Mouse (Mus musculus) MEL (cell line): Measurements from ENCODE around the gene Prr12. TPM values are rescaled to one million over a fixed set of nuclear protein-coding genes. Genes with fewer than 3 reads are reported as not detected.

Experiments
- DNase-seq: peaks from one replicate; pipeline ENCODE4 v3.0.0; 2011; ENCODE audit warnings: low read depth, low spot score
- H3K27ac ChIP-seq: 2 replicates; pipeline ENCODE4 v1.5.1; 2012; ENCODE audit warnings: low read depth, mild to moderate bottlenecking, control low read depth, low read length, moderate library complexity; ENCODE audit not compliant: control insufficient read depth
- H3K27me3 ChIP-seq, 2 experiments: fragments of 150-350 bp in 1 of 2; sonication (generic) in 1 of 2; 2 replicates each; pipeline ENCODE4 v1.6.1; 2012; ENCODE audit warnings: low read length in 2 of 2, mild to moderate bottlenecking in 2 of 2, improper control_type of control experiment in 1 of 2, moderate library complexity in 1 of 2; ENCODE audit not compliant: insufficient read depth in 2 of 2, control insufficient read depth in 1 of 2
- H3K36me3 ChIP-seq, 2 experiments: 2 replicates each; pipeline ENCODE4 v1.6.1; 2012 to 2014; ENCODE audit warnings: low read length in 2 of 2, improper control_type of control experiment in 1 of 2, inconsistent platforms in 1 of 2, mild to moderate bottlenecking in 1 of 2; ENCODE audit not compliant: insufficient read depth in 2 of 2, control insufficient read depth in 1 of 2
- H3K4me1 ChIP-seq, 2 experiments: fragments of 150-350 bp in 1 of 2; sonication (generic) in 1 of 2; 2 replicates each; pipeline ENCODE4 v1.6.1; 2012; ENCODE audit warnings: low read length in 2 of 2, improper control_type of control experiment in 1 of 2, mild to moderate bottlenecking in 1 of 2; ENCODE audit not compliant: insufficient read depth in 2 of 2, control insufficient read depth in 1 of 2
- H3K4me3 ChIP-seq, 2 experiments: fragments of 150-350 bp in 1 of 2; sonication (generic) in 1 of 2; 2 replicates each; pipeline ENCODE4 v1.5.1; 2012; ENCODE audit warnings: low read depth in 2 of 2, low read length in 2 of 2, mild to moderate bottlenecking in 2 of 2, moderate library complexity in 2 of 2, control low read depth in 1 of 2, improper control_type of control experiment in 1 of 2; ENCODE audit not compliant: control insufficient read depth in 1 of 2, insufficient read depth in 1 of 2
- H3K79me2 ChIP-seq: 2 replicates; pipeline ENCODE4 v1.6.1; 2012; ENCODE audit warnings: mild to moderate bottlenecking, low read length, moderate library complexity; ENCODE audit not compliant: control insufficient read depth, poor library complexity, insufficient read depth
- H3K9ac ChIP-seq: 2 replicates; pipeline ENCODE4 v1.6.1; 2012; ENCODE audit warnings: low read depth, mild to moderate bottlenecking, control low read depth, low read length, moderate library complexity; ENCODE audit not compliant: control insufficient read depth, poor library complexity, severe bottlenecking
- H3K9me3 ChIP-seq: fragments of 150-350 bp; sonication (generic); replicated peaks from 2 replicates; pipeline ENCODE4 v1.6.1; 2012; ENCODE audit warnings: mild to moderate bottlenecking, low read length, improper control_type of control experiment, moderate library complexity; ENCODE audit not compliant: insufficient read depth
- CHD1 ChIP-seq: IDR thresholded peaks from 2 replicates; pipeline ENCODE4 v1.6.1; 2012; ENCODE audit warnings: low read depth, mild to moderate bottlenecking, inconsistent platforms, low read length, improper control_type of control experiment
- E2F4 ChIP-seq: IDR thresholded peaks from 2 replicates; pipeline ENCODE4 v1.6.1; 2011; ENCODE audit warnings: low read depth, low read length, improper control_type of control experiment, borderline replicate concordance
- EP300 ChIP-seq, 2 experiments: IDR thresholded peaks; 2 replicates each; pipeline ENCODE4 v1.6.1; 2011; ENCODE audit warnings: improper control_type of control experiment in 2 of 2, low read length in 2 of 2, low read depth in 1 of 2, mild to moderate bottlenecking in 1 of 2
- ETS1 ChIP-seq: IDR thresholded peaks from 2 replicates; pipeline ENCODE4 v1.6.1; 2012; ENCODE audit warnings: low read depth, mild to moderate bottlenecking, inconsistent platforms, low read length, improper control_type of control experiment, moderate library complexity
- GABPA ChIP-seq: IDR thresholded peaks from 2 replicates; pipeline ENCODE4 v1.6.1; 2012; ENCODE audit warnings: low read depth, mild to moderate bottlenecking, inconsistent platforms, low read length, improper control_type of control experiment, moderate library complexity
- HCFC1 ChIP-seq: IDR thresholded peaks from 2 replicates; pipeline ENCODE4 v1.6.1; 2012; ENCODE audit warnings: low read depth, mild to moderate bottlenecking, inconsistent platforms, low read length, improper control_type of control experiment, moderate library complexity
- JUND ChIP-seq: IDR thresholded peaks from 2 replicates; pipeline ENCODE4 v1.6.1; 2011; ENCODE audit warnings: low read depth, mild to moderate bottlenecking, improper control_type of control experiment, low read length
- MAFK ChIP-seq: IDR thresholded peaks from 2 replicates; pipeline ENCODE4 v1.6.1; 2011; ENCODE audit warnings: low read depth, mild to moderate bottlenecking, low read length, improper control_type of control experiment, borderline replicate concordance
- MAX ChIP-seq: IDR thresholded peaks from 2 replicates; pipeline ENCODE4 v1.6.1; 2011; ENCODE audit warnings: low read length, improper control_type of control experiment
- MYB ChIP-seq: IDR thresholded peaks from 2 replicates; pipeline ENCODE4 v1.6.1; 2011; ENCODE audit warnings: mild to moderate bottlenecking, low read depth, low read length, improper control_type of control experiment
- NELFE ChIP-seq: IDR thresholded peaks from 2 replicates; pipeline ENCODE4 v1.6.1; 2011; ENCODE audit warnings: low read depth, low read length, improper control_type of control experiment
- NRF1 ChIP-seq: IDR thresholded peaks from 2 replicates; pipeline ENCODE4 v1.6.1; 2014; ENCODE audit warnings: low read depth, mild to moderate bottlenecking, inconsistent platforms, low read length, improper control_type of control experiment, moderate library complexity; ENCODE audit not compliant: poor library complexity, insufficient read depth, severe bottlenecking
- POLR2A ChIP-seq, 2 experiments: IDR thresholded peaks; 2 replicates each; pipeline ENCODE4 v1.6.1; 2011 to 2012; ENCODE audit warnings: low read length in 2 of 2, mild to moderate bottlenecking in 2 of 2, control low read depth in 1 of 2, improper control_type of control experiment in 1 of 2, low read depth in 1 of 2, moderate library complexity in 1 of 2; ENCODE audit not compliant: control insufficient read depth in 1 of 2, insufficient read depth in 1 of 2, poor library complexity in 1 of 2
- POLR2AphosphoS2 ChIP-seq: IDR thresholded peaks from 2 replicates; pipeline ENCODE4 v1.6.1; 2011; ENCODE audit warnings: low read length, improper control_type of control experiment
- POLR2AphosphoS5 ChIP-seq: IDR thresholded peaks from 2 replicates; pipeline ENCODE4 v1.6.1; 2012; ENCODE audit warnings: low read depth, borderline replicate concordance, mild to moderate bottlenecking, inconsistent platforms, low read length, moderate library complexity, mixed read lengths
- SIN3A ChIP-seq: IDR thresholded peaks from 2 replicates; pipeline ENCODE4 v1.6.1; 2012; ENCODE audit warnings: low read length, improper control_type of control experiment, inconsistent platforms
- SMC3 ChIP-seq: IDR thresholded peaks from 2 replicates; pipeline ENCODE4 v1.6.1; 2011; ENCODE audit warnings: low read depth, low read length, improper control_type of control experiment
- TBP ChIP-seq: IDR thresholded peaks from 2 replicates; pipeline ENCODE4 v1.8.0; 2011; ENCODE audit warnings: low read depth, low read length, improper control_type of control experiment
- UBTF ChIP-seq: IDR thresholded peaks from 2 replicates; pipeline ENCODE4 v1.6.1; 2012; ENCODE audit warnings: low read depth, mild to moderate bottlenecking, inconsistent platforms, low read length, improper control_type of control experiment, moderate library complexity, borderline replicate concordance; ENCODE audit not compliant: insufficient read depth
- USF1 ChIP-seq: IDR thresholded peaks from 2 replicates; pipeline ENCODE4 v1.6.1; 2014; ENCODE audit warnings: low read depth, mild to moderate bottlenecking, inconsistent platforms, low read length, improper control_type of control experiment, moderate library complexity
- USF2 ChIP-seq, 2 experiments: IDR thresholded peaks; 2 replicates each; pipeline ENCODE4 v1.6.1; 2011 to 2012; ENCODE audit warnings: improper control_type of control experiment in 2 of 2, low read length in 2 of 2, borderline replicate concordance in 1 of 2, inconsistent platforms in 1 of 2, low read depth in 1 of 2, mild to moderate bottlenecking in 1 of 2; ENCODE audit not compliant: insufficient read depth in 1 of 2
- ZC3H11A ChIP-seq: IDR thresholded peaks from 2 replicates; pipeline ENCODE4 v1.6.1; 2012; ENCODE audit warnings: low read depth, mild to moderate bottlenecking, inconsistent platforms, low read length, improper control_type of control experiment
- ZNF384 ChIP-seq: IDR thresholded peaks from 2 replicates; pipeline ENCODE4 v1.6.1; 2012; ENCODE audit warnings: low read depth, mild to moderate bottlenecking, inconsistent platforms, low read length, improper control_type of control experiment
- polyA plus RNA-seq, 2 experiments: library from polyadenylated mRNA; stranded (reverse) in 1 of 2; unstranded in 1 of 2; fragments of >175 nt in 1 of 2; fragments of >200 nt in 1 of 2; gene quantifications; 2 replicates each; pipeline versions ENCODE4 v1.2.1 to v1.2.4; 2012; ENCODE audit warnings: low replicate concordance in 2 of 2, low read depth in 1 of 2; ENCODE audit not compliant: insufficient read length in 2 of 2, insufficient read depth in 1 of 2, missing spikeins in 1 of 2
- total RNA-seq: library from RNA; depleted of rRNA; stranded (reverse); fragments of 300-350 nt; gene quantifications from 2 replicates; pipeline ENCODE4 v1.2.3, GENCODE M21; 2012

Gene Prr12
- total and polyA plus RNA-seq, 3 experiments, result 3.5 to 32.1 TPM; not detected in 1

DNA sequence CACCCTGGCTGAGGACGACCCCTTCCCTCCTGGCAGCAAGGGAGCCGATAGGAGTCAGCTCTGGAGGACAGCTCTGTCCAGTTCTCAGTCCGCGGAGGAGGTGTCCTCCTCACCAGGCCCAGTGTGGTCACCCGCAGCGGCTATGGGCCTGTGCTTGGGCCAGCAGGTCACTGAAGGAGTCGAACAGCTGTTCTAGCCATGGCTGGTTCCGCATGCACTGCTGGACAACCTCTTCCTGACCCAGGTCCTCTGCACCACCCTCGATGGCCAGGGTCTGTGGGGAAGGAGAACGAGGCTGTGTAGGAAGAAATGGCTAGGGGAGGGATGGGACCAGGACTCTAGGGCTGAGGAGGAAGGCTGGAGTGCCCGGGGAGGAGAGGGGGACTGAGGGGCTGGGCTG, 24.3 kb downstream of the Prr12 start:
- no peak overlapping the region for H3K9ac ChIP-seq
- H3K4me3 ChIP-seq, result no peak overlapping the region
- no peaks in the 10 kb centered on the region for H3K79me2 ChIP-seq
- H3K27ac ChIP-seq, result no peak overlapping the region
- H3K9me3 ChIP-seq, result no peaks in the 10 kb centered on the region
- peaks cover 0 to 2% of the 10 kb centered on the region in 2 experiments; a peak in 1 of 4 replicates for H3K36me3 ChIP-seq
- TF ChIP-seq NELFE (no peak), HCFC1 (no peak), USF1 (no peak), EP300 (IDR thresholded peaks at IDR 0.05; ENCODE audit: low read depth in 1 of 2, low read length in 2 of 2) (no peak), GABPA (no peak), SIN3A (no peak), ETS1 (no peak)
- H3K27me3 ChIP-seq, result no peaks in the 10 kb centered on the region
- no peaks in the 10 kb centered on the region for H3K4me1 ChIP-seq
- DNase-seq, result no peak

DNA sequence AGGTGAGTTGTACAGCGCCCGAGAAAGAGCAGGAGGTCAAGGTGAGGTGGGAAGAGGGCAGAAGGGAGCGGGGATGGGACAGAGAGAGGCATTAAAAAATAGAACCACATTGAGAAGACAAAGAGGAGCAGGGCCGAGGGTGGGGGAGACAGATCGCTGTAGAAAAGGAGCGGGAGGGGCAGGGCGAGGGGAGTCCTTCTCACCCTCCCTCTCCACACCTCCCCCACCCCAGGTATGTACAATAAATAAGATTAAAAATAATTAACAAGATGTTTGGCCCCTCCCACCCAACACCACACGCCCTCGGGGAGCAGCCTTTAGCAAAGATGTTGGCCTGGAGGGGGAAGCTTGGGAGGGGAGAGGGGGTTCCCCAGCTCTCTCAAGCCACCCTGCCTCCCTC, 24.9 kb downstream of the Prr12 start:
- Histone ChIP-seq H3K4me3 (no peak overlapping the region), H3K4me1 (no peaks in the 10 kb centered on the region), H3K36me3 (no peaks in the 10 kb centered on the region; a peak in 1 of 4 replicates), H3K27me3 (no peaks in the 10 kb centered on the region), H3K9me3 (no peaks in the 10 kb centered on the region), H3K79me2 (no peaks in the 10 kb centered on the region), H3K9ac (no peak overlapping the region), H3K27ac (no peak overlapping the region)
- no peak for TF ChIP-seq USF2 (IDR thresholded peaks at IDR 0.05; ENCODE audit: borderline replicate concordance in 1 of 2, insufficient read depth in 1 of 2, low read depth in 1 of 2, low read length in 2 of 2)
- TF ChIP-seq UBTF, result no peak
- DNase-seq, result no peak

DNA sequence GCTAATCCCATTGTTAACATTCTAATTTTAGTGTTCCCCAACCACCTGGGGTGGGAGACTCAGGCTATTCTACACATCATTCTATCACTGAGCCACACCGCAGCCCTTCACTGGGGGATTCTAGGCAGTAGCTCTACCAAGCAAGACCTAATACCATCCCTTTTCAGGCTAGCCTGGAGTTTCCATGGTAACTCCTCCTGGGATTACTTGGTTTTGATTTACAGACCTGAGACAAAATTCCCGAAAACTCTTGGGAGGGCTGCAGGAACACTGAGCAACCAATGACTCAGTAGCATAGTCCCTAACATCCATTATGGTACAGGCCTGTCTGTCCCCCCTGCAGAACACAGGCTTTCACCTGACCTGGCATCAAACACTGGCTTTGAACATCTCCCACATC, 26.4 kb downstream of the Prr12 start:
- Histone ChIP-seq H3K9ac (no peak overlapping the region), H3K79me2 (no peaks in the 10 kb centered on the region), H3K9me3 (no peaks in the 10 kb centered on the region), H3K4me3 (no peak overlapping the region), H3K27me3 (no peaks in the 10 kb centered on the region), H3K36me3 (no peaks in the 10 kb centered on the region; a peak in 1 of 4 replicates), H3K27ac (no peak overlapping the region), H3K4me1 (no peaks in the 10 kb centered on the region)
- TF ChIP-seq SMC3 (no peak), TBP (no peak), MAFK (no peak), POLR2A (IDR thresholded peaks at IDR 0.05; ENCODE audit: control insufficient read depth in 1 of 2, insufficient read depth in 1 of 2, low read depth in 1 of 2, low read length in 2 of 2, poor library complexity in 1 of 2) (no peak), E2F4 (no peak), HCFC1 (no peak), EP300 (IDR thresholded peaks at IDR 0.05; ENCODE audit: low read depth in 1 of 2, low read length in 2 of 2) (no peak), POLR2AphosphoS2 (no peak), POLR2AphosphoS5 (no peak), ZC3H11A (no peak), CHD1 (no peak), MAX (no peak), ETS1 (no peak), ZNF384 (no peak), NRF1 (no peak), MYB (no peak), USF2 (IDR thresholded peaks at IDR 0.05; ENCODE audit: borderline replicate concordance in 1 of 2, insufficient read depth in 1 of 2, low read depth in 1 of 2, low read length in 2 of 2) (no peak), NELFE (no peak), JUND (no peak)
- no peak for DNase-seq
